Mouse (Mus musculus): ENCODE results near the gene Kctd19.

Kctd19 gene

DNA sequence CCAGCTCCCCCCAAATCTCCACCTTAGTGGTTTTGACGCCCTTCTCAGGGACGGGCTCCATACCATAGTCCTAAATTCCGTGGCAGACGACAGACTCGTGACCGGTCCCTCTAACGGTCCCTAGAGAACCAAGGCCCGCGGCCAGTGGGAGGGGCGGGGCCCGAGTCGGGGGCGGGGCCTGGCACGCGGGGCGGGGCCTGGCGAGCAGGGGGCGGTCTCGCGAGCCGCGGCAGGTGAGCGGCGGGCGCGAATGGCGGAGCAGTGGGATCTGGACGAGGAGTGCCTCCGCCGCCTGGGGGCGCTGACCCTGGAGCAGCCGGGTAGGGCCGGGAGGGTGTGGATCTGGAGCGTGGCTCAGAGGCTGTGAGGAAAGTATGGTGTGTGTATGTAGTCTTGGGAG, at the start of gene Kctd19, which contains the start of gene Lrrc36:
Gene Kctd19, minus strand, starts transcription at position 112 of the 400 bp plus-strand sequence.
Gene Lrrc36, plus strand, starts transcription at position 181 of the 400 bp plus-strand sequence.
- no peak for DNase-seq (ENCODE audit: low read depth, low spot score)

DNA sequence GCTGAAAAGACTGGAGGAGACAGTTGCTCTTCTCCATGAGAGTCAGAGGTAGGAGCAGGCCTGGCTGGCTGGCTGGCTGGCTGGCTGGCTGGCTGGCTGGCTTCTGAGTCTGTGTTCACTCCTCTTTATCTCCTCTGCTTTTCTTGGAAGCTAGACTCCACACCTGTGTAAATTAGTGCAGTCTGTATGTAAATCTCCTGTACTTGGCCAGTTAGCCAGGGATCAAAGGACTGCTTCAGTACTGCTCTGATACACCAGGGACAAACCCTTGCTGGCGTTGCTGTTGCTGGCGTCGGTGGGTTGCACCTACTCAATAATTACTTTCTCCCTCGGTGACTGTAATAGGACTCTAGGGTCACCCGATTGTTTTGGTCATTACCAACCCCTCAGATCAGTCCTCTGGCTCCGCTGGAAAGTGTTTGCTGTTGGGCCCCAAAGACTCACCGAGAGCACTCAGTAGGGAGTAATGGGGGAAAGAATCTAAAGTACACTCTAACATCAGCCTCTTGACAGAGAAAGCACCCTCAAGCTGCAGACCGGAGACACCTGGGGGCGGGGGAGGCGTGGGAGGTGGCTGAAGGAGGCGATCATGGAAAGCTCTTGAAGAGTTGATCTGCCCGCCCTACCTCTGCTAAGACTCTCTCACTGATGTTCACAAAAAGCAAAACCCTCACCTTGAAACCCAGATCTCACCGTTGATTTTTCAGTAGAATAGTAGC, 47.9 kb upstream of the Kctd19 start:
- no peak for DNase-seq (ENCODE audit: low read depth, low spot score)

GRCm38 (mm10) chr8:105455218-105455617, 41.9 kb upstream of the Kctd19 start:
- DNase-seq (ENCODE audit: low read depth, low spot score): no peak

DNA sequence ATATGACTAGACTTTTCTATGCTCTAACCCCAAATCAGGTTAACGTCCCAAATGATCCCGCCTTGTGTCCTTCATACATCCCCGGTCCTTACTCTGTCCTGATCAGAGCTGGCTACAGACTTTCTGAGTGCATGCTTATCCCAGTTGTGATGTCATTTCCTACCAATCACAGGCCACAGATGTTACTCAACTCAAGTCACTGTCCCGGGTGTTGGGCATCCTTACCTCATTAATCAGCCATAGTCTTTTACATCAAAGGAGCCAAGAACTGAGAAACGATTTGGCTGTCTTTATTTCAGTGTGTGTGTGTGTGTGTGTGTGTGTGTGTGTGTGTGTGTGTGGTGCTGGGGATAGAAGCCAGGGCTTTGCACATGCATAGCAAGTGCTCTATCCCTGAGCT, 40.8 kb upstream of the Kctd19 start:
- no peak for DNase-seq (ENCODE audit: low read depth, low spot score)

- no peak for DNase-seq (ENCODE audit: low read depth, low spot score)
Observed at GRCm38 (mm10) chr8:105453296-105453695, 40.0 kb upstream of the Kctd19 start.

DNA sequence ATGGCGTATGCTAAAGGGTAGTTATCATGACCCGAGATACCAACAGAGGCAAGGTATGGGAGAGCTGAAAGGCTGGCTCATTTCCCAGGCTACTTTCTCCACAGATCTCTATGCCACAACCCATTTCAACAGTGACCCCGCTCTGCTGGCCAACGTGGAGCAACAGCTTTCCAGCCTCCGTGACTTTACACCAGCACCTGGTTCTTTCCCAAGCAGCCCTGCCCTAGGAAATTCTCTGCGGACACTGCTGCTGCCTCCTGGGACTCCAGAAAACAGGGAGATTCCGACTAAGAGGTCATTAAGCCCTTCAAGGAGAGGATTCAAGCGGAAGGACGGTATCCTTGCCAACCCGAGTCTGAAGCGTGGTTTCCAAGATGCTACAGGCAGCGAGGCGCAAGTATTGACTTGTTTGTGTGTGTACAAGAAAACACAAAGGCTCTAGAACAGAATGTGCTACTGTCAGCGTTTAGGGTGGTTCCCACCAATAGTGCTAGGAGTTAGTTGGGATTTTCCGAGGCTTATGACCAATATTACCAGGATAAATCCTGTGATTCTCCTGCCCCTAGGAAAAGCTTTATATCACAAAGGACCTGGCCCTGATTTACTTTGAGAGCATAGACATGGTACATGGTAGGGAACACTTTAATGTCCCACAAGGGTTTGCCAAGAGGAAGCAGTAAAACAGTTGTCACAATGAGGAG, 38.8 kb upstream of the Kctd19 start:
- no peak for DNase-seq (ENCODE audit: low read depth, low spot score)

DNA sequence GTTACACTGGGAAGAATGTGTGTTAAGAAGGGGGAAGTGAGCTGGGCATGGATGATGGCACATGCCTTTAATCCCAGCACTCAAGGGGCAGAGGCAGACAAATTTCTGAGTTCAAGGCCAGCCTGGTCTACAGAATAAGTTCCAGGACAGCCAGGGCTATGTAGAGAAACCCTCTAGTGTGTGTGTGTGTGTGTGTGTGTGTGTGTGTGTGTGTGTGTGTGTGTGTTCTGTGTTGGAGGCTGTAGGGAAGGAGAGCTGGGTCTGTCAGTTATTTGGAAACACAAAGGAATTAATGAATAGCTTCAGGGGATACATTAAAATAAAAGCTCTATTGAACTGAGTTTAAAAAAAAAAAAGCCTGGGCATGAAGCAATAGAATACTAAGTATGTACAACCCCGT, 37.7 kb upstream of the Kctd19 start:
- DNase-seq (ENCODE audit: low read depth, low spot score): no peak

DNA sequence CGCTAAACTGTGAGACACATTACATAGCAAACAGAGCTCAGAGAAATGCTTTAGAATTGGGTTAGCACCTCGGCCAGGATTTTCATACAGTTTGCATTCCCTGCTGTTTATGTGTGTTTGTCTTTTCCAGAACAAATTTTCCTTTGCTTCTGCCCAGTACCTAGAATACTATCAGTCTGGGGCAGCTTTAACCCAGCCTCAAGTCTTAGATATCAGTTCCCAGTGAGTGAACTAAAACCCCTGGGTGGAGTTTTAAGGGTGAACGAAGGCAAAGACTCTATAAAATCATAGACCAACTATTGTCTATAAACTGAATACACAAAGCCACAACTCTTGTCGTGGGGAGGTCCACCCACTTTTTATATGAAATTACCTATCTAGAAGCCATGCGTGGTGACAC, 35.3 kb upstream of the Kctd19 start:
- DNase-seq (ENCODE audit: low read depth, low spot score): no peak

- DNase-seq (ENCODE audit: low read depth, low spot score): no peak
Observed at GRCm38 (mm10) chr8:105448188-105448587, 34.9 kb upstream of the Kctd19 start.

DNA sequence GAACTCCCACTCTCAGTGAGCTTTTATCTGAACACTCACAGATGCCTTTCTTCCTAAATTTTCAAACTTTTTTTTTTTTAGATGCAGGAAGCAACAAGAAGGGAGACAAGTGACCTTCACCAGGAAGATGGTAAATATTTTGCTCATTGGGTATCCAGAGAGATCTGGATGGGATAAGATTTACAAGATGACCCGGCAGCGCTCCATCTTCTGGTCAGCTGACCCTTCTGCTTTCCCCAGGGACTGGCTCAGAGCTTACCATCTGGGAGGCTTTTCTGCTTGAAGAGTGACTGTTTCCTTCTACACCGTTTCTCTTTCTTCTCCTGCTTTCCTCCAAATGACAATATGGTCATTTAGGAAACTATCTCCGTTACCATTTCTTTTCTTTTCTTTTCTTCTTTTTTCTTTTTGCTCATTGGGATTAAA, 32.8 kb upstream of the Kctd19 start:
- DNase-seq (ENCODE audit: low read depth, low spot score): no peak

- DNase-seq (ENCODE audit: low read depth, low spot score): no peak
Observed at GRCm38 (mm10) chr8:105445296-105446126, 32.2 kb upstream of the Kctd19 start.

DNA sequence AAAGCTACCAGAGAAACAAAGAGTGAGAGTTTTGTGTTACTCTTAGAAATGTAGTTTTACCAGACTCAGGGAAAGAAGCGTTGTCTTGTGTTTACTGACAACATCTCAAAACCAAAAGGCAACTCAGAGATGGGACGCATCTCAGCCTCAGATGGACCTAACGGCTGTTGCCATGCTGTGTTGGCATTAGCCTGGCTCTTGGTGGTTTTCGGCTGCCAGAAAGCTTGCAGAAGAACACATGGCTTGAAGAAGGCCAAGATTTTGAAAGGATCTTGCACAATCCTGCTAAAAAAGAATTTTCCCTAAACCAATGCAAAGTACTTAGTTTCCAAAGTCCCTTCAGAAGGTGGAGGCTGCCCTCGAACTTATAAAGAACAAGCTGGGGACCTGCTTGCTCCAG, 29.4 kb upstream of the Kctd19 start:
- DNase-seq (ENCODE audit: low read depth, low spot score): no peak

DNA sequence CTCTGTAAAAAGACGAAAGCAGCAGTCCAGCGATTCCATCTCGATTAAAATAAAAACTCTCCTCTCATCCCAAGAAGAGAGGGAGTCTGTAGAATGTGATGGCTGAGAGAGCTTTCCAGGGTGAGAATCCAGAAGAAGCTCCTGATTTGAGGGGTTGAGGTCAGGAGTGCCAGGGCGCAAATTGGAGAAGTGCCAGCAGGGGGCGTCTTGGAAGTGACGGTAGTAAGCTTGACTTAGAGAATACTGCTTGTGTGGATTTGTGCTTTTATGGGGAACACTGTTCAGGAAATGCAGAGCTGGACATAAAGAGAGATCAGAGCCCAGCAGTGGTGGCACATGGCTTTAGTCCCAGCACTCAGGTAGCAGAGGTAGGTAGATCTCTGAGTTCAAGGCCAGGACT, 28.1 kb upstream of the Kctd19 start:
- no peak for DNase-seq (ENCODE audit: low read depth, low spot score)

- DNase-seq (ENCODE audit: low read depth, low spot score): no peak
Observed at GRCm38 (mm10) chr8:105438865-105439264, 25.6 kb upstream of the Kctd19 start.

DNA sequence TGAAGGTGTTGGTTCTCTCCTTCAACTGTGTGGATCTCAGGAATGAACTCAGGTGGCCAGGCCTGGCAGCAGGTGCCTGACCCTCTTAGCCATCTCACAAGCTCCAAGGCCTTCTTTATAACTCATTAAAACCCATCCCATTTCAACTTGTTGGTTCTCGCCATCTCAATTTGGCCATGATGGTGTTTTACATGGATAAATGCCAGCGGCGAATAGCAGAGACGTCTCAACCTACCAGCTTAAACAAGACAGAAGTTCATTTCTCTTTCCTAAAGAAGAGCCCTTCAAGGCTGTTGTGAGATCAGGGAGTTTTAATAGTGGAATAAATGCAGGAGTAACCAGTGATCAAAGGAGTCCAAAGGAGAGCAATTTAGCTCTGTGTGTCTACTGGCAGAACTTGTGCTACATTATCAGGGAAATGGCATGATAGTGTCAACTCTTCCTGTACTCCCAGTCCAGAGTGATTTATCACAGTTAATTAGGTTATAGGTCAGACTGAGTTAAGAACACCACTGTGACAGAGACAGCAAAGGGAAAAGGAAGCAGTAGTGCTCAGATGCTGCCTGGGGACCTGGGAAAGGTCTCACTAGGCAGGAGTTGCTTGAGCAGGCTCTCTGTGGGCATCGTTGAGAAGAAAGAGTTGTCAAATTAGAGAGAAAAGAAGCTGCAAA, 23.9 kb upstream of the Kctd19 start:
- DNase-seq (ENCODE audit: low read depth, low spot score): no peak

GRCm38 (mm10) chr8:105436218-105436617, 22.9 kb upstream of the Kctd19 start:
- no peak for DNase-seq (ENCODE audit: low read depth, low spot score)

DNA sequence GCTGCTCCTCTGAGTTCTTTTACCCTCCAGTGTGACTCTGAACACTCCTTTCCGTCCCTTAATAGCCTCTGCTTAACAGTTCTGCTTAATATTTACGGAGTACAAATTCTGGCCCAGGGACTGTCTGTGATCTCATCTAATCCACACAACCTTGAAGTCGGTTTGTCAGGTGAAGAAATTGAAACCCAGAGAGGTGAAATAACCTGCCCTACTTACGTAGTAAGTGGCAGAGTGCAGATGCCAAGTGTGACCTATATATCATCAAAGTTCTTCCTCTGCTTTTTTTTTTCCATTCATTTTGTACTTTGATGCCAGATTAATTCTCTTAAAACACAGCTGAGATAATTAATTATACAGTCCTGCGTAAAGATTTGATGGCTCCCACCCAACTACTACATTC, 20.8 kb upstream of the Kctd19 start:
- no peak for DNase-seq (ENCODE audit: low read depth, low spot score)

DNA sequence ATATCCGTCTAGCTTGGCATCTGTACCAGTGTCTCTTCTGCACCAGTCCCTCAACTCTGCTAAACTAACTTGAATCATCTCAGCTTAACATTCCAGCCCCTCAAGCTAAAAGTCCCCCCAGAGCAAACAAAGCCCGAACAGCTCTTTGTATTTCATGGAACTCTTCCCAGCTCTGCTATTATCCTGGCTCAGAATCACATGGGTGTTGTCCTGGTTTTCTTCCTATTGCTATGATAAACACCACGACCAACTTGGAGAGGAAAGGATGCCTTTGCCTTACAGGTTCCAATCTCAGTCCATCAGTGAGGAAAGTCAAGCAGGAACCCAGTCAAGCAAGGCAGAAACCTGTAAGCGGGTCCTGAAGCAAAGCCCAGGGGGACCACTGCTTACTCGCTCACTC, 20.2 kb upstream of the Kctd19 start:
- DNase-seq (ENCODE audit: low read depth, low spot score): no peak

DNA sequence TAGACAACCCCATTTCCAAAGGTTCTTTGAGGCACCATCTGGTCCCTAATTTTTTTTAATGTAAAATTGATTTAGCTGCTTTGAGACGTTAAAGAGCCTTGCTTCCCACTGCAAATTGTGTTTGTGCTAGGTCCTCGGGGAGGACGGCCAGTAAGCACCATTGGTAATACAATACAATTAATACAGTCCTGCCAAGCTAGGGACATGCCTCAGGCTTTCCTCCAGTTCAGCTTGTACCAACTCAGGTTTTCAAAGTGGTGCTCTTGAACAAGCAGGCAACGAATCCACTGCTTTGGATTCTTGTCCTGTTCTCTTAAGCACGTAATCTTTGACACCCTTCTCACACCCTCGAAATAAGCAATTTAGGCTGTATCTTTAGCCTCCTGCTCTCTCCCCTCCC, 19.7 kb upstream of the Kctd19 start:
- DNase-seq (ENCODE audit: low read depth, low spot score): no peak

DNA sequence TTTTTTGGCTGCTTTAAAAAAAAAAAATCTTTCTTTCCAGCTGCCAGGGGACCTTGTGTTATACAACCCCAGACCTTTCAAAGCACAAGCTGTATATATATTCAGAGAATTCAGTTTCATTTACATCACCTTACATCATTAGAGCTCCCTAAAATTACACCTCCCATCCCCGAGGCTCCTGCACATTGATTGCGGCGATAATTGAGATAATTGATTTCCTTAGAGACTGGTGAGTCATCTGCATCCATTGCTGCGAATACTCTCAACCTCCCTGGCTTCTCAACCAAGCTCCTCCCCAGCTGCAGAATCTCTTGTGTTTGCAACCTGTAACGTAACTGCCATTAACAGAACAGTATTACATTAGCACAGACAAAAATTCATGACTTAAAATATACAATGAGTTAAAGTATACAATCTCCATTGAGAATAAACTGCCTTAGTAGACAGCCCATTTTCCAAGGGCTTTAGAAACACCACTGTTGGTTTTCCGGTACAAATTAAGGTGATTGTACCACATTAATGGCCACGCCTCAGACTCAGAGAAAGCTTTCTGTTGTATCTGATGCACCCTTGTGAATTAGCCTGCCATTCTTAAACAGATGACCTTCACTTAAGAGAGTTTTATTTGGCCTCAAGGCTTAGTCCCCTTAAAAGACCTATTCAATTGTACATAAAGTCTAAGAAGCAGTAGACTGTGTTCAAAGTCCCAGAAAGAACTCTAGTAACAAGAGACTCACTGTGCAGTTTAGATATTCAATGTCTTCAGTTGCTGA, 18.6 kb upstream of the Kctd19 start:
- DNase-seq (ENCODE audit: low read depth, low spot score): no peak

- DNase-seq (ENCODE audit: low read depth, low spot score): no peak
Observed at GRCm38 (mm10) chr8:105426878-105427277, 13.6 kb upstream of the Kctd19 start.

All from brain, embryonic 18.5 days (tissue).